Mouse (Mus musculus) embryo, embryonic 9.5 days (tissue): ENCODE data around the gene Ip6k3.

Source experiments
- DNase-seq: peaks from one replicate; pipeline ENCODE4 v3.0.0-alpha.2; 2017; ENCODE audit errors: extremely low spot score

The Ip6k3 gene

GRCm38 (mm10) chr17:27152976-27153723, 14.4 kb downstream of the Ip6k3 start:
- DNase-seq: no peak

DNA sequence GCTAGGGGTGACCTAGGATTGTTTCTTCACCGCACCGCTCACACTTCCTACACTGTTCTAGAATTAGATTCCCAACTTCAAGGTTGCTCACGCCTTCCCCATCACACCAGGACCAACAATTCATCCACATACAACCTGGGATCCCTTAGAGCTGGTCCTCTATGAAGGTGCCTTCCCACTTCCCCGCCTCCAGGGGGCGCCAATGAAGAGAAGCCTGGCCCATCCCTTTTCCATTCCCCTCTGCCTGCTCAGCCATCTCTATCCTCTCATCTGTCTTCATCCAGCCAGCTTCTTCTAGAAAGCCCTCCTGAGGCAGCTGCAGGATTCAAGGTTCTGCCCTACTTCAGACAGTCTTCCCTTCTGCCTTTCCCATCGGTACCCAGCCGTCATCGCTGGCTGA, 16.2 kb downstream of the Ip6k3 start:
- DNase-seq: no peak

DNA sequence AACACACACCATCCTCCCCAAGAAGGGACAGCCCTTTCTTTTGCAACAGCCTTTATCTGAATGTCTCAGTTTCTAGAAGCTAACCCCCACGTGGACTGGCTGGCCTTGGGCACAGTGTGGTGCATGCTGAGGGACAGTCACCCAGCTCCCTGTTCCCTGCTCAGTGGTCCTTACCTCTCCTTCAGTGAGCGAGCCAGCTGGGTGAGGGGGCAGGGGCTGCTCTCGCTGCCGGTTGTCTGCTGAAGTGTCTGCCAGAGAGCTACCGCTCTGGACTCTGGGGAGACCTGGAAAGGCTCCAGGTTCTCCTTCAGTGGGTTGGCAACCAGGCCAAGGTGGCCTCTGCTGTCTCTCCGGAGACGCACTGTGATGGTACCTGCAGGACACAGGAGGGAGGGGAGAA, 16.7 kb downstream of the Ip6k3 start:
- no peak for DNase-seq

GRCm38 (mm10) chr17:27146323-27146923, 21.2 kb downstream of the Ip6k3 start:
- DNase-seq: no peak

DNA sequence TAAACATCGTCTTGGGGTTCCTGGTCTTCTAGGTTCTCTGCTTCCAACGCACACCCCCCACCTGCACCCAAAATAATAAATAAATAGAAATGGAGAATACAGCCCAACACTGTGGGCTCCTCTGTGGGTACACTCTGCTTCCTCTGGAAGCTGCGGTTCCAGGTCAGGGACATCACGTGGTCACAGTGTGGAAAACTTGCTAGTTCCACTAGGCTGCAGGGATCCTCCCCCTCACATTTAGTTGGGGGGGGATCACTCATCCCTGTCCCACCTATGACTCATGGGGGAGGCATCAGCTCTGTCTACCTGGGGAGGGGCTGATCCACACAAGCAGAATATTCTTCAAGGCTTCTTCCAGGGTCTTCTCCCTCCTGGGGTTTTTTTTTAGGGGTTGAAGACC, 23.4 kb downstream of the Ip6k3 start:
- DNase-seq: no peak

GRCm38 (mm10) chr17:27141971-27142450, 25.6 kb downstream of the Ip6k3 start:
- DNase-seq: no peak

DNA sequence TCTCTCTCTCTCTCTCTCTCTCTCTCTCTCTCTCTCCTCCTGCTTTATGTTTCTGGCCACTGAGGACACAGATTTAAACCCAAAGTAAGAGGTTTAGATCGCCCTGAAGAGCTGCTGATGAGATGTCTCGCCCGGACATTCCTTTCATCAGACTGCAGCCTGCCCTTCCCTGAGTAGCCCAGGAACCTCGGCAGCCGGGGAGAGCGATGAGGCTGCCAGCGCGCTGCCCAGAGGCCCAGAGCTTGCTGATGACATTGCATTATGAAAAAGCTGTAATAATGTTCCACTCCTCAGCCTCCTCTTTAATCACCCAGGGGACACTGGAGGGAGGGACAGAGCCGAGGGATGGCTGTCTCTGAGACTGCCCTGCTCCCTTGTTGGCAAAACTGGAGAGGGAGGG, 27.3 kb downstream of the Ip6k3 start:
- no peak for DNase-seq

GRCm38 (mm10) chr17:27139304-27139703, 28.3 kb downstream of the Ip6k3 start:
- DNase-seq: no peak

DNA sequence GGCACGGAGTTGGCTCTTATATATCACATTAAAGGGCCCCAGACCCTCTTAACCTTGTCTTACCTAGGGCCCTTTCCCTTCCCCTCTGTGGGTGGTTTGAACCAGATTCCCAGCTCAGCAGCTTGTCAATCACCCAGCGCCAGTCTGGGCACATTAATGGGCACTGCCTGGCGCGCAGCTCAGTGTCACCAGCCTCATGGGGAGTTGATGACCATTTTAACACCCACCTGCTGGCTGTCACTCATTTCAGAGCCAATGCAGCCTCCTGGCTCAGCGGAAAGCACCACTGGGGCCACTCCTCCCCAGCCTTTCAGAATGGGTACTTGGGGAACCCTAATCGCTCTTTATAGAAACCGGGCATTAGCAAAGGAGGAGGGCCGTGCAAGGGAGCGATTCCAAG, 29.2 kb downstream of the Ip6k3 start:
- no peak for DNase-seq

DNA sequence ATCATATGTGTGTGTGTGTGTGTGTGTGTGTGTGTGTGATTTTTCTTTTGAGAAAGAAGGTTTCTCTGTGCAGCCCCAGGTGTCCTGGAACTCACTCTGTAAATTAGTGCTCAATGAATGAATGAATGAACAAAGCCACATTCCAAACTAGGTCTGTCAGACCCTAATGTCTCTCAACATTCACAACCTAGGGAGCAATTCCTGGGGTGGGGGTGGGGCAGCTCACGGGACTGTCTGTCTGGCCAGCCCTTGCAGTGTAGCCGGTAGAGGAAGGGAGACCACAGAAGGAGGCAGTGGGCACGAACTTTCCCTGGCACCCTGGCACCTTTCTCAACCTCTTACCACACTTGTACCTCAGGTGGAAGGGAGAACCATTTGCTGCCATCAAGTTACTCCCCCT, 32.9 kb downstream of the Ip6k3 start:
- no peak for DNase-seq

DNA sequence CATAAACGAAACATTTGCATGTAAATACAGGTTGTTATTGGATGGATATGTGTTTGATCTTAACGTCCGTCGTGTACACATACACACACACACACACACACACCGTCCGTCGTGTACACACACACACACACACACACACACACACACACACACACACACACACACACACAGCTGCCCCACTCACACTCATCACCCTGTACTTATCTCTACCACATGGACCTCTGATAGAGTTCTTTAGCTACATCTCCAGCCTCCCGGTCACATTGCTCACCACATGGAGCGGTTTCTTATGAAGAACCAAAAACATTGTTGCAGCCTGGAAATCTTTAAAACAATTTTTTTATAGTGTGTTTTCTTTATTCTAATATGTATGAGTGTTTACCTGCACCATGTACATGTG, 33.4 kb downstream of the Ip6k3 start:
- DNase-seq: no peak

- peak; percentile 98 for DNase-seq
These were observed 33.9 kb downstream of the Ip6k3 start, which contains the start of gene Uqcc2 for GRCm38 (mm10) chr17:27133551-27134141. Uqcc2 (minus strand) TSS chr17:27133916.

- DNase-seq: no peak
These were observed 35.4 kb downstream of the Ip6k3 start for GRCm38 (mm10) chr17:27132238-27132637.

DNA sequence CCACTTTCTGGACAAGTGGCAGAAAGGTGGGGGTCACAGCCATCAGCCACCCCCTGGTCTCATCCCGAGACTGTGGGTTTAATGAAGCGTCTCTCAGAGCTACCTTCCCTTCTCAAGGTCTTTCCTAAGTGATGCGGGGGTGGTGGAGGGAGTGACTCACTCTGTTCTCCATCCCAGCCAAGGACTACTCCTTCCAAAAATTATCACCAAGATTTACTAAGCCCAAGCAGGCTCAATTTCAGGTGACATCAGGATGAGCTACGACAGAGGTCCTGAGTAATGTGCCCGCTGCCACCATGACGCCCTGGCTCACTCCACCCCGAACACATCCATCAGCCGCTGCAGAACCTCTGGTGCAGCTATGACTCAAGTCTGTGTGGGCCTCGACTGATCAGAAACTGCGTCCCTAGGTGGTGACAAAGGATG, 36.3 kb downstream of the Ip6k3 start:
- DNase-seq: no peak

DNA sequence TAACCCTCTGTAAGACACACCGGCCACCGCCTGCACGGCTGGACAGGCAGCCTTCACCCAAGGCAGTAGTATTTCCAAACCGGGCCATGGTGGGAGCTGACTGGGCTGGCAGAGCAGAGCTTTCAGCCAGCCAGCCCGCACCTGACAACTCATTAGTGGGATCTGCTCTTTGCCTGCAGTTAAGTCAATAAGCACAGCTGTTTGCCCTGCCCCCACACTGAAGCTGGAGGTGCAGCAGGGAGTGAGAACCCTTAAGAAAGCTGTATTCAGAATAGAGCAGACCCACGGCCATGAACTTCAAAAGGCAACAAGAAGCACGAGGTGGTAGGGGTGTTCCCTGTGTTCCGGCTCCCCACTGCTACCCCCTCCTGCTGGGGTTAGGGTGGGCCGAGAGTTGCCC, 37.3 kb downstream of the Ip6k3 start:
- DNase-seq: no peak

DNA sequence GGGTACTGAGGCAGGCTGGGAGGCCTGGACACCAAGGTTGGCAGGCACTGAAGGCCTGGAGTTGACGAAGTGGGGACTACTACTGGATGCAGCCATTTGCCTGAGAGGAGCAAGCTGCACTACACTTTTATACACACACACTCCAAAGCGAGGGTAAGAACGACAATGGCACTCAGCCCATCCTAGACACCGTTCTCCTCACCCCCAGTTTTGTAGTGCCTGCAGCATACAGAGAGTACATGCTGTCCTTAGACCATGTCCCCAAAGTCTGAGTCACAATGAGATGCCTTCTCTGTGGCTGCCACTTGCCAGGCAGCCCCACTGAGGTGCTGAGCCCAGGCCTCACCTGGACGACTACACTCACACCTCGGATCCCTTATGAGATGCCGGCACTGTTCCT, 37.8 kb downstream of the Ip6k3 start:
- no peak for DNase-seq

DNA sequence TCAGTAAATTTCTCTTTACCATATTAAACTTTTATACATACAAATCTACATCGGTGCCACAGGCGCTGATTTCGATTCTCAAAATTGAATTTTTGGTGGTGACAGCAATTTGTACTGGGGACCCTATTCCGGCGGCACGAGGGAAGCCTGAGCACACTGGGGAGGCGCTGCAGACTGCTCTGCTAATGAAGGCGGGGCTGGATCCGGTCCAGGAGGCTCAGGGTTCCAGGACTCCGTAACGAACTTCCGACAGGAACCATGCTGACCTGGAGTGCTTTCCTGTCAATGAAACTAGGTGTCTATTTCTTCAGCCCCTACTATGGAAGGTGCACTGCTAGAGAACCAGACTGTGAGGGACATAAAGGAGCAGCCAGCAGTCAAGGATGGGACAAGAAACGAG, 38.3 kb downstream of the Ip6k3 start:
- no peak for DNase-seq

DNA sequence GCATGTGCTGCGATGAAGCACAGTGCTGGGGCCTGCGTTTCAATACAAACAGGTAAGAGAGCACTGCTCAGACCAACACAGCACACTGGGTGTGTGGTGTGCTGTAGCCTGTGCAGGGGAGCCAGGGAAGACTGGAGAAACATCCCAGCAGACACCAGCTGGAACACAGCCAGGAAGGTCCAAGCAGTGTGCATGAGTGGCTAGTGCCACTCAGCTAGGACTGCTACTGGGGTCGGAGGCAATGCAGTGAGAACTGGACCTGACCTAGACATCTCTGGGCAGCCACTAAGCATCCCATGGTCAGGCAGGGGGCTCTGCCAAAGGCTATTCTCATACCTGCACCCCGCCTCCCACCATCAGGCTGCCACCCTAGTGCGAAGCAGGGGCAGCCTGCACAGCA, 39.4 kb downstream of the Ip6k3 start:
- DNase-seq: no peak

- DNase-seq: no peak
These were observed 40.6 kb downstream of the Ip6k3 start for GRCm38 (mm10) chr17:27126974-27127373.

DNA sequence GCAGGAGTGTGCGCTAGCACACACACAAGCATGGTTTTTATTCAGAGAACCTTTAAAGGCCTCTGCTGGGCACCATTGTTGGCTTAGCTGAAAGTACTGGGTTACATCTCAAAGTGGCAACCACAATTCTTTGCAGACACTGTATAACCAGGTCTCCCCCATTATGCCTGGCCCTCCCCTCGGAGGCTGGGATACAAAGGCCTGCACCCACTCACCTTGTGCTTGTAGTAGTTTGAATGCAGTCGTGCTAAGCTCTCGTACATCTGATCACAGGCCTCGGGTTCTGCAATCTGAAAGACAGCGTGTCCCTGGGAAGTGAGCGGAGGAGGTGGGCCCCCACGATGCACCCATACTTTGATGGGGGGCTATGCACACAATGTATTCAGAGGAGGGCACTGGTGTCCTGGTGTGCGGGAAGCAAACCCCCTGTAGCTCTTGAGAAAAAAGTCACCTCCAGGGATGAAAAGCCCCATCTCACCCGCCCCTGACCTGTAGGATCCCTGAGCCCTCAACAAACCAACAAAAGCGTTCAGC, 41.9 kb downstream of the Ip6k3 start:
- no peak for DNase-seq

- peak; percentile 76 for DNase-seq
These were observed 42.4 kb downstream of the Ip6k3 start for GRCm38 (mm10) chr17:27125185-27125584.

DNA sequence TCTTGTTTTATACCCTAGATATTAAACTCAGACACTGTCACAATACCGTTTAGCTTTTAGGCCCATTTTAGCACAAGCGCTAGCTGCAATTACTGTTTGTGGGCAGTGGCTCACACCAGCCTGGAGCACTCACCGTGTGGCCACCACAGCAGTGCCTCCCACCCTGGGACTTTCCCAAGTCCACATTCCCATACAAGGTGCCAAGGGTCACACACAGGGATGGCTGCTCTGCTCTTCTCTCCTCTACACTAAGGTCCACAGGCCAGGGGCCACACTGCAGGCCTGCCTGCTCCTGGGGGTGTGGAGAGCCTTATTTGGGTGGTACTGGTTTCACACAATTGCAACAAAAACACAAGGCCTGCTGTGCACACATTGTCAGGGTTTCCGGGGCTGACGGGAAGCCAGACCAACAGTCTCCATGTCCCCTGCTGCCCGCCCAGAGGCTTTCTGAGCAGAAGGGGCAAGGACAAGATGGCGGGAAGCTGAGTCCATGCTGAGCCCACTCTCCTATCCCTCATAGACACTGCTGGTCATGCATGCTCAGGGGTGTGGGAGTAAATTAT, 43.7 kb downstream of the Ip6k3 start:
- DNase-seq: no peak
